Mouse (Mus musculus) CH12.LX (cell line): Measurements from ENCODE around the gene Retreg3.

Experiments used
- CTCF ChIP-seq, 2 experiments: IDR thresholded peaks in 1 of 2; conservative IDR thresholded peaks in 1 of 2; 2 replicates each; pipeline ENCODE4 v1.5.1; 2011 to 2012; ENCODE audit warnings: low read depth in 2 of 2, low read length in 2 of 2, improper control_type of control experiment in 1 of 2, inconsistent platforms in 1 of 2, mild to moderate bottlenecking in 1 of 2, moderate library complexity in 1 of 2
- NELFE ChIP-seq: IDR thresholded peaks from 2 replicates; pipeline ENCODE4 v1.6.1; 2011; ENCODE audit warnings: low read depth, low read length, improper control_type of control experiment
- POLR2A ChIP-seq: IDR thresholded peaks from 2 replicates; pipeline ENCODE4 v1.6.1; 2011; ENCODE audit warnings: low read depth, mild to moderate bottlenecking, improper control_type of control experiment, low read length
- RAD21 ChIP-seq: IDR thresholded peaks from 2 replicates; pipeline ENCODE4 v1.6.1; 2011; ENCODE audit warnings: low read depth, mild to moderate bottlenecking, low read length, improper control_type of control experiment, moderate library complexity

GRCm38 (mm10) chr11:101131701-101132100 lies 12.0 kb upstream of the Retreg3 start:
- TF ChIP-seq NELFE, result no peak
- peak; percentile 27 to 64; a peak in 3 of 4 replicates for TF ChIP-seq CTCF (conservative IDR thresholded peaks at IDR 0.05 in 1 of 2, IDR thresholded peaks at IDR 0.05 in 1 of 2; ENCODE audit: low read depth in 2 of 2, low read length in 2 of 2)
- peak; percentile 42 for TF ChIP-seq RAD21
- TF ChIP-seq POLR2A, result no peak
